In the genomic region with DNA sequence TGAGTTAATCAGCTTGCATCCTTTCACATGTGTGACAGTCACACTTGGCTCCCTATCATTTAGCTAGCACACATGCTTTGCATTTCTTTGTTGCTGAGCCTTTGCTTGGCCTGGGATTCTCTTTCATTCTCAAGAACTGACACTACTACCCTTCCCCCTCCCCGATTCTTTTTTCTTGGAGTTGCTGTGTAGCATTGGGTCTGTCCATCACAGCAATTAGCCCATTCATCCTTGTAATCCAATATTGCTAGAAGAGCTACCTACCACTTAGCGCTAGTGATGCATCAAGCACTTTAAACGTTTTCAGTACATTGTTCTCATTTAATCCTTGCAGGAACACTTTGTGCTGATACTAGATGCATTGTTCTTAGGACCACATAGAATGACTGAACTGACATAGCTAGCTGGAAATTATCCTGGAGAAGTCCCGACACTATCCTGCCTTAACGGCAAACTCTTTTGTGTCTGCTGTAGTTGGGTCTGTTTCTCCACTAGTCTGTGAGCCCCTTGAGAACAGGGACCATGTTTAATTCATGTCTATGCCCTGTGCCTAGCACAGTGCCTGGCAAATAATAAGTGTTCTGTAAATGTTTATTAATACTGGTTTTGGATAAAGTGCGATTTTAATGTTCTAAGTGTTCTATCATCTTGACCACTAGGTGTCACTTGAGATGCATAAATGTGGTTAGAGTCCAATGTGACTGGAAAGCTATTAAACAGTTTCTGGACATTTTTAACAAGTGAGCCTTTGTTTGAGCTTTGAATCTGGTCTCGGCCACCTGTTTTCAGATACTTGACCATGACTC, we compare ENCODE assay signal across 9 mouse cellular contexts. TPM values are rescaled to one million over a fixed set of nuclear protein-coding genes. Genes with fewer than 3 reads are reported as not detected.
A peak's percentile ranks its signal among the peaks of the same experiment; 100 is the strongest.
DNase-seq lines count a peak whose midpoint lies in the region; ATAC-seq and TF ChIP-seq lines count a peak whose summit lies in the region.
"Had no signal": no experiment of that assay in that cellular context is flagged by ENCODE, and none has a peak within 500 bp of the region (broad histone marks: within the 10 kb centered on the region; RNA-seq: fewer than 3 reads in every experiment).

No protein-coding gene starts in this region.

- TF ChIP-seq EP300 in liver, postnatal 0 days (IDR thresholded peaks at IDR 0.05; ENCODE audit: low read depth): no peak

- H3K4me2 ChIP-seq in embryonic facial prominence, embryonic 11.5 days (ENCODE audit: low read depth, low read length): no peak overlapping the region
- H3K4me2 ChIP-seq in liver, postnatal 0 days (ENCODE audit: low read depth, low read length): no peak overlapping the region
- no peak overlapping the region for H3K4me2 ChIP-seq in liver, embryonic 11.5 days
- H3K4me2 ChIP-seq in embryonic facial prominence, embryonic 14.5 days (ENCODE audit: low read depth, low read length): no peak overlapping the region
- H3K4me2 ChIP-seq: embryonic facial prominence, embryonic 12.5 days had no signal

- no peaks in the 10 kb centered on the region for H3K36me3 ChIP-seq in embryonic facial prominence, embryonic 11.5 days (replicated peaks; ENCODE audit: control insufficient read depth, insufficient read depth, low read depth, low read length)
- no peaks in the 10 kb centered on the region for H3K36me3 ChIP-seq in embryonic facial prominence, embryonic 10.5 days (replicated peaks)
- no peaks in the 10 kb centered on the region for H3K36me3 ChIP-seq in liver, postnatal 0 days (replicated peaks; ENCODE audit: insufficient read depth, low read length)
- H3K36me3 ChIP-seq in liver, embryonic 11.5 days (ENCODE audit: control insufficient read depth, insufficient read depth, low read length): no peaks in the 10 kb centered on the region
- no peaks in the 10 kb centered on the region for H3K36me3 ChIP-seq in embryonic facial prominence, embryonic 14.5 days (ENCODE audit: control insufficient read depth, insufficient read depth, low read length)
- no peaks in the 10 kb centered on the region for H3K36me3 ChIP-seq in thymus, adult 2 months (ENCODE audit: control insufficient read depth, insufficient read depth, low read length)
- H3K36me3 ChIP-seq: embryonic facial prominence, embryonic 12.5 days had no signal

- 55% methylated on average over 7 of the region's 7 CpGs for WGBS in embryonic facial prominence, embryonic 11.5 days
- 55% methylated on average over 7 of the region's 7 CpGs for WGBS in embryonic facial prominence, embryonic 10.5 days
- 68% methylated on average over 7 of the region's 7 CpGs for WGBS in liver, postnatal 0 days (ENCODE audit: insufficient replicate concordance)
- WGBS in liver, embryonic 11.5 days: 68% methylated on average over 7 of the region's 7 CpGs
- 49% methylated on average over 7 of the region's 7 CpGs for WGBS in embryonic facial prominence, embryonic 14.5 days
- WGBS in thymus, adult 2 months: 69% methylated on average over 7 of the region's 7 CpGs

- no peak for TF ChIP-seq POLR2A in thymus, adult 2 months (IDR thresholded peaks at IDR 0.05; ENCODE audit: control insufficient read depth, extremely low read depth, insufficient read depth, low read length, poor library complexity)

- H3K9ac ChIP-seq in embryonic facial prominence, embryonic 11.5 days (replicated peaks; ENCODE audit: low read length): no peak overlapping the region
- H3K9ac ChIP-seq in liver, postnatal 0 days (replicated peaks): no peak overlapping the region
- H3K9ac ChIP-seq in liver, embryonic 11.5 days (ENCODE audit: low read depth, low read length): no peak overlapping the region
- no peak overlapping the region for H3K9ac ChIP-seq in embryonic facial prominence, embryonic 14.5 days (ENCODE audit: low read depth, low read length)
- H3K9ac ChIP-seq: embryonic facial prominence, embryonic 12.5 days had no signal

- no peaks in the 10 kb centered on the region for H3K9me3 ChIP-seq in embryonic facial prominence, embryonic 11.5 days (replicated peaks; ENCODE audit: control insufficient read depth, low read length)
- no peaks in the 10 kb centered on the region for H3K9me3 ChIP-seq in embryonic facial prominence, embryonic 10.5 days
- no peaks in the 10 kb centered on the region for H3K9me3 ChIP-seq in liver, postnatal 0 days (ENCODE audit: low read length)
- H3K9me3 ChIP-seq in liver, embryonic 11.5 days (ENCODE audit: control insufficient read depth, low read length): no peaks in the 10 kb centered on the region
- H3K9me3 ChIP-seq in embryonic facial prominence, embryonic 14.5 days (ENCODE audit: control insufficient read depth, low read length): no peaks in the 10 kb centered on the region
- H3K9me3 ChIP-seq: embryonic facial prominence, embryonic 12.5 days had no signal

- no peaks in the 10 kb centered on the region for H3K4me1 ChIP-seq in embryonic facial prominence, embryonic 11.5 days (ENCODE audit: control insufficient read depth, insufficient read depth, low read length)
- H3K4me1 ChIP-seq in embryonic facial prominence, embryonic 10.5 days: no peaks in the 10 kb centered on the region
- no peaks in the 10 kb centered on the region for H3K4me1 ChIP-seq in liver, postnatal 0 days (ENCODE audit: insufficient read depth)
- no peaks in the 10 kb centered on the region for H3K4me1 ChIP-seq in liver, embryonic 11.5 days (replicated peaks; ENCODE audit: control insufficient read depth, insufficient read depth, low read length)
- no peaks in the 10 kb centered on the region for H3K4me1 ChIP-seq in embryonic facial prominence, embryonic 14.5 days (ENCODE audit: control insufficient read depth, insufficient read depth, low read length)
- H3K4me1 ChIP-seq in thymus, adult 2 months (replicated peaks; ENCODE audit: control insufficient read depth, insufficient read depth, low read length): no peaks in the 10 kb centered on the region
- H3K4me1 ChIP-seq: embryonic facial prominence, embryonic 12.5 days had no signal

- peak; percentile 61 for TF ChIP-seq CTCF in liver, postnatal 0 days (IDR thresholded peaks at IDR 0.05; ENCODE audit: low read depth)
- TF ChIP-seq CTCF in thymus, adult 2 months (IDR thresholded peaks at IDR 0.05; ENCODE audit: borderline replicate concordance, control insufficient read depth, extremely low read depth, insufficient read depth, low read length, poor library complexity): no peak

- no peak for ATAC-seq in embryonic facial prominence, embryonic 11.5 days (replicated peaks; ENCODE audit: insufficient number of reproducible peaks, low FRiP score, low TSS enrichment, low read depth)
- ATAC-seq in liver, postnatal 0 days: no peak
- ATAC-seq in liver, embryonic 11.5 days (replicated peaks; ENCODE audit: low FRiP score): no peak
- ATAC-seq in embryonic facial prominence, embryonic 14.5 days (ENCODE audit: low read depth): no peak

- no peaks in the 10 kb centered on the region for H3K27me3 ChIP-seq in embryonic facial prominence, embryonic 11.5 days (ENCODE audit: control insufficient read depth, insufficient read depth, low read length)
- no peaks in the 10 kb centered on the region for H3K27me3 ChIP-seq in embryonic facial prominence, embryonic 10.5 days (replicated peaks; ENCODE audit: low read depth, poor library complexity, severe bottlenecking)
- no peaks in the 10 kb centered on the region for H3K27me3 ChIP-seq in liver, postnatal 0 days (ENCODE audit: insufficient read depth, low read length)
- no peaks in the 10 kb centered on the region for H3K27me3 ChIP-seq in liver, embryonic 11.5 days (replicated peaks; ENCODE audit: control insufficient read depth, insufficient read depth, low read length)
- no peaks in the 10 kb centered on the region for H3K27me3 ChIP-seq in embryonic facial prominence, embryonic 14.5 days (replicated peaks; ENCODE audit: control insufficient read depth, insufficient read depth, low read length)
- no peaks in the 10 kb centered on the region for H3K27me3 ChIP-seq in thymus, adult 2 months (ENCODE audit: control insufficient read depth, insufficient read depth, low read length)
- H3K27me3 ChIP-seq: embryonic facial prominence, embryonic 12.5 days had no signal

- no peak overlapping the region for H3K27ac ChIP-seq in embryonic facial prominence, embryonic 11.5 days (replicated peaks; ENCODE audit: low read depth, low read length)
- no peak overlapping the region for H3K27ac ChIP-seq in embryonic facial prominence, embryonic 10.5 days (replicated peaks)
- no peak overlapping the region for H3K27ac ChIP-seq in liver, postnatal 0 days (ENCODE audit: low read depth)
- no peak overlapping the region for H3K27ac ChIP-seq in liver, embryonic 11.5 days (ENCODE audit: low read depth, low read length)
- H3K27ac ChIP-seq in embryonic facial prominence, embryonic 14.5 days (replicated peaks; ENCODE audit: low read depth, low read length): no peak overlapping the region
- no peak overlapping the region for H3K27ac ChIP-seq in thymus, adult 2 months (ENCODE audit: control insufficient read depth, insufficient read depth, low read length)
- H3K27ac ChIP-seq: embryonic facial prominence, embryonic 12.5 days had no signal

- DNase-seq in embryonic facial prominence, embryonic 11.5 days (ENCODE audit: low spot score): peak; percentile 53
- DNase-seq in embryonic facial prominence, embryonic 10.5 days (ENCODE audit: low spot score): no peak
- no peak for DNase-seq in liver, postnatal 0 days
- no peak for DNase-seq in liver, embryonic 11.5 days (ENCODE audit: low spot score)
- peak; percentile 53 for DNase-seq in embryonic facial prominence, embryonic 14.5 days (ENCODE audit: low spot score)
- DNase-seq in retina, postnatal 1 day: peak; percentile 69
- DNase-seq in thymus, postnatal 36 days: no peak
- DNase-seq in thymus, adult 2 months: no peak

- H3K4me3 ChIP-seq in embryonic facial prominence, embryonic 11.5 days (ENCODE audit: low read depth, low read length): no peak overlapping the region
- H3K4me3 ChIP-seq in embryonic facial prominence, embryonic 10.5 days: no peak overlapping the region
- H3K4me3 ChIP-seq in liver, postnatal 0 days (ENCODE audit: low read depth, low read length): no peak overlapping the region
- no peak overlapping the region for H3K4me3 ChIP-seq in liver, embryonic 11.5 days (ENCODE audit: low read depth, low read length)
- H3K4me3 ChIP-seq in embryonic facial prominence, embryonic 14.5 days (ENCODE audit: low read depth, low read length): no peak overlapping the region
- no peak overlapping the region for H3K4me3 ChIP-seq in thymus, adult 2 months (ENCODE audit: control insufficient read depth, insufficient read depth, low read length)
- H3K4me3 ChIP-seq: embryonic facial prominence, embryonic 12.5 days had no signal

RNA-seq across cellular contexts. Expression of gene Slc9a6, which starts 40.2 kb away (rescaled TPM):
- polyA plus RNA-seq in embryonic facial prominence, embryonic 11.5 days (2014; fragmentation: Nextera tagmentation; extraction: Ambion mirVana): 11.6 and 11.9 TPM in 2 replicates
- polyA plus RNA-seq in embryonic facial prominence, embryonic 10.5 days (2016; fragmentation: Nextera tagmentation; extraction: Ambion mirVana): 8.9 and 9.9 TPM in 2 replicates
- 3.7 and 4.0 TPM in 2 replicates for polyA plus RNA-seq in liver, postnatal 0 days (2015; fragmentation: Nextera tagmentation; extraction: Ambion mirVana)
- polyA plus RNA-seq in liver, embryonic 11.5 days (2014; fragmentation: Nextera tagmentation; extraction: Ambion mirVana): 6.8 and 7.3 TPM in 2 replicates
- 11.8 and 14.8 TPM in 2 replicates for polyA plus RNA-seq in embryonic facial prominence, embryonic 14.5 days (2014; fragmentation: Nextera tagmentation; extraction: Ambion mirVana)
- polyA plus RNA-seq in thymus, adult 2 months (2012; rRNA removed): 12.4 and 13.2 TPM in 2 replicates

RNA-seq across cellular contexts. Expression of gene Mmgt1, which starts 51.9 kb away (rescaled TPM):
- 36.5 and 37.0 TPM in 2 replicates for polyA plus RNA-seq in embryonic facial prominence, embryonic 11.5 days (2014; fragmentation: Nextera tagmentation; extraction: Ambion mirVana)
- polyA plus RNA-seq in embryonic facial prominence, embryonic 10.5 days (2016; fragmentation: Nextera tagmentation; extraction: Ambion mirVana): 34.4 and 37.1 TPM in 2 replicates
- 4.8 and 5.0 TPM in 2 replicates for polyA plus RNA-seq in liver, postnatal 0 days (2015; fragmentation: Nextera tagmentation; extraction: Ambion mirVana)
- 20.2 and 25.0 TPM in 2 replicates for polyA plus RNA-seq in liver, embryonic 11.5 days (2014; fragmentation: Nextera tagmentation; extraction: Ambion mirVana)
- 25.4 and 25.6 TPM in 2 replicates for polyA plus RNA-seq in embryonic facial prominence, embryonic 14.5 days (2014; fragmentation: Nextera tagmentation; extraction: Ambion mirVana)
- 9.3 and 9.4 TPM in 2 replicates for polyA plus RNA-seq in thymus, adult 2 months (2012; rRNA removed)

Comparison
In these comparisons a context has a peak if more than half of its experiments do, and no peak if none do; other contexts are left out.
1. DNase-seq: peak in embryonic facial prominence, embryonic 11.5 days (single experiment), embryonic facial prominence, embryonic 14.5 days (single experiment) and retina, postnatal 1 day (single experiment); none in embryonic facial prominence, embryonic 10.5 days (single experiment), liver, postnatal 0 days (single experiment), liver, embryonic 11.5 days (single experiment), thymus, postnatal 36 days (0 of 2) and thymus, adult 2 months (single experiment).